Mouse (Mus musculus): ENCODE measurements around the gene Vps45.

GRCm38 (mm10) chr3:95997203-95997721 is 61.0 kb downstream of the Vps45 start:
- no peak for TF ChIP-seq POLR2A (IDR thresholded peaks at IDR 0.05; ENCODE audit: control insufficient read depth, extremely low read depth, insufficient read depth, low read length, poor library complexity)
- TF ChIP-seq CTCF (IDR thresholded peaks at IDR 0.05; ENCODE audit: borderline replicate concordance, control insufficient read depth, extremely low read depth, insufficient read depth, low read length, poor library complexity), result no peak

All from thymus, adult 2 months (tissue).